Mouse (Mus musculus): ENCODE data around the gene Ccdc60. TPM values are rescaled to one million over a fixed set of nuclear protein-coding genes. Genes with fewer than 3 reads are reported as not detected.

Ccdc60 gene
- total RNA-seq, 2 experiments from 2014 or later = 0.11 to 0.17 TPM

DNA sequence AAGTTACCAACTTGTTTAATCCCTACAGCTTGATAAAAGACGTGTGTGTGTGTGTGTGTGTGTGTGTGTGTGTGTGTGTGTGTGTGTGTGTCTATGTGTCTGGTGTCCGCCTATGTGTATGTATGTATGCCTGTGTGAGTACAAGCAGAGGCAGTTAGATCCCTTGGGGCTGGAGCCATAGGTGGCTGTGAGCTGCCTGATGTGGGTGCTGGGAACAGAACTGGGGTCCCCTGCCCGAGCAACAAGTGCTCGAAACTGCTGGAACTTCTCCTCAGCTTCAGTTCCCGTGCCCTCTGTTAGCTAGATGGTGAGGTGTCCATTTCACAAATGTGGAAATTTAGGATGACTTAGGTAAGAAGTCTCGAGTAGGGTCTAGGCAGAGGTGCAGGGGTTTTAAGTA, 204.6 kb downstream of the Ccdc60 start:
- intact Hi-C loops (cut with DNase I) = no loop called here
- no peak for DNase-seq (ENCODE audit: low spot score in 2 of 2)

DNA sequence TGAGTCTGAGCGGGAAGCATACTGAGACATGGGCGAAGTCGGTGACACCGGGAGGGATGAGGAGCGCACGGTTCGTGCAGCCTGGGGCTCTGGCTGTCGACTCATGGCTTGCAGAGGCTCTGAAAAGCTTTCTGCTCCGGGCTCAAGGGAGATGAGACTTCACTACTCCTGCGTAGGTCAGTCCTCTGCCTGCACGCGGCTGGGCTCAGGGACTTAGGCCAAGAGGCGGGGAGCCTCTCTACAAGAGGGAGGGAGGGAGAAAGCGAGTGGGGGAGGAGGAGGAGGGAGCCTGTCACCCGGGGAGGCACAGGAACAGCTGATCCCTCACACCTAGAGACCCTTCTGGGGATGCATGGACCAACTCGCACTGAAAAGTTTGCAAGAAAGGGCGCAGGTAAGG, 205.7 kb downstream of the Ccdc60 start, which contains the start of gene Tmem233:
TSS of gene Tmem233 (minus strand) at position 164 of the 400 bp plus-strand sequence.
- intact Hi-C loops (cut with DNase I) = no loop called here
- no peak for DNase-seq (ENCODE audit: low spot score in 2 of 2)

- no peak for DNase-seq (ENCODE audit: low spot score in 2 of 2)
- intact Hi-C loops (cut with DNase I) = no loop called here
Measured at GRCm38 (mm10) chr5:116082241-116082900, 206.4 kb downstream of the Ccdc60 start.

DNA sequence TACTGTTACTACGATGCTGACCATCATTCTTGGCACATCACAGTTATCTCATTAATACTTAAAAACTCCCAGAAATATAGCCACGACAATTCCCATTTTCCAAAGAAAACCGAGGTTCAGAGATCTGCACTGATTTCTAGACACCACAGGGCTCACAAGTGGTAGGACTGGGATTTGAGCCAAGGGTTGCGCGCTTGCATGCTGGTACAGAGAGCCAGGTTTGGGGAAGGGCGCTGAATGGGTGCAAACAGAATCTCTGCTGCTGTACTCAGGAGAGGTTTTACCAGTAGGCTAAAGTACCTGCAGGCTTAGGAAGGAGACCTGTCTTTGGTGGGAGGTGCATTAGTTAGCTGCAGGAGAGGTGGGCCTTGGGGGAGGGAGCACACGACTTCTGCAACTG, 207.2 kb downstream of the Ccdc60 start:
- DNase-seq (ENCODE audit: low spot score in 2 of 2) = no peak

GRCm38 (mm10) chr5:116080736-116081135, 208.0 kb downstream of the Ccdc60 start:
- intact Hi-C loops (cut with DNase I) = no loop called here
- DNase-seq (ENCODE audit: low spot score in 2 of 2) = no peak

More for the DNA sequence above, 207.2 kb downstream of the Ccdc60 start:
- intact Hi-C loops (cut with DNase I) = no loop called here

Other genes with a start within 250 kb of the Ccdc60 start
- gene Tmem233, start 205.7 kb downstream of the Ccdc60 start, total RNA-seq (2021) = not detected
- gene Hspb8, start 133.9 kb upstream of the Ccdc60 start, total RNA-seq (2021) = 10 to 100 TPM in 1 of 2 experiments, 1 to 10 TPM in 1; 8.7 to 12.7 TPM

Measured in left cerebral cortex, postnatal 36 days (tissue).